Mouse (Mus musculus) forebrain, embryonic 11.5 days (tissue): Measurements from ENCODE around the gene Map3k4. TPM values are rescaled to one million over a fixed set of nuclear protein-coding genes. Genes with fewer than 3 reads are reported as not detected.

ENCODE experiments used
- ATAC-seq: fragments of 200-750 bp; cut with Nextera tagmentation; replicated peaks from 2 replicates; pipeline ENCODE4 v1.8.0; 2017; ENCODE audit warnings: moderate TSS enrichment; ENCODE audit not compliant: low FRiP score
- DNase-seq: peaks from one replicate; pipeline ENCODE4 v3.0.0-alpha.2; 2017; ENCODE audit warnings: low spot score
- H3K27ac ChIP-seq: fragments of 300-500 bp; sonication (generic); 2 replicates; pipeline ENCODE4 v1.5.1; 2014; ENCODE audit warnings: low read depth, low read length
- H3K27me3 ChIP-seq: fragments of 300-500 bp; sonication (generic); 2 replicates; pipeline ENCODE4 v1.6.1; 2014; ENCODE audit warnings: mild to moderate bottlenecking, low read length, mixed read lengths; ENCODE audit not compliant: control insufficient read depth, insufficient read depth
- H3K36me3 ChIP-seq: fragments of 300-500 bp; sonication (generic); 2 replicates; pipeline ENCODE4 v1.6.1; 2014; ENCODE audit warnings: mild to moderate bottlenecking, low read length, moderate library complexity, mixed read lengths; ENCODE audit not compliant: control insufficient read depth, insufficient read depth
- H3K4me1 ChIP-seq: fragments of 300-500 bp; sonication (generic); replicated peaks from 2 replicates; pipeline ENCODE4 v1.6.1; 2014; ENCODE audit warnings: low read length, mixed read lengths; ENCODE audit not compliant: control insufficient read depth, insufficient read depth
- H3K4me2 ChIP-seq: fragments of 300-500 bp; sonication (generic); 2 replicates; pipeline ENCODE4 v1.6.1; 2014; ENCODE audit warnings: low read depth, mild to moderate bottlenecking, low read length, moderate library complexity, mixed read lengths; ENCODE audit not compliant: severe bottlenecking
- H3K4me3 ChIP-seq: fragments of 300-500 bp; sonication (generic); 2 replicates; pipeline ENCODE4 v1.5.1; 2014; ENCODE audit warnings: low read depth, low read length
- H3K9ac ChIP-seq: fragments of 300-500 bp; sonication (generic); 2 replicates; pipeline ENCODE4 v1.6.1; 2014; ENCODE audit warnings: low read length
- H3K9me3 ChIP-seq: fragments of 300-500 bp; sonication (generic); 2 replicates; pipeline ENCODE4 v1.6.1; 2016; ENCODE audit warnings: low read length, mixed read lengths; ENCODE audit not compliant: control insufficient read depth
- WGBS: fragments of 180-500 bp; shearing (Covaris S2); extraction: QIAGEN DNeasy Blood & Tissue Kit; methylation state at CpG from one replicate; pipeline ENCODE4 v1.1.7; 2014; 5-methylcytosine and 5-hydroxymethylcytosine counted together
- polyA plus RNA-seq: library from polyadenylated mRNA; unstranded; fragments of >200 nt; fragmentation: Nextera tagmentation; extraction: Ambion mirVana; gene quantifications from 2 replicates; pipeline ENCODE4 v1.2.1, GENCODE M21; 2014

The Map3k4 gene
- polyA plus RNA-seq: 49.5 and 59.4 TPM in 2 replicates

- Histone ChIP-seq H3K4me1 (peaks cover 10% of the 10 kb centered on the region; the same call in 1 of the 2 replicates), H3K27ac (peak within 1 kb of the TSS; percentile 95), H3K4me3 (peak within 1 kb of the TSS; percentile 78), H3K9ac (peak within 1 kb of the TSS; percentile 91), H3K36me3 (no peaks in the 10 kb centered on the region), H3K27me3 (no peaks in the 10 kb centered on the region), H3K4me2 (peak within 1 kb of the TSS; percentile 83), H3K9me3 (no peaks in the 10 kb centered on the region)
- DNase-seq (peak; percentile 96), ATAC-seq (peak; percentile 95)
- under 1% methylated on average over 29 of the region's 39 CpGs for WGBS
These were observed at the start of gene Map3k4 for GRCm38 (mm10) chr17:12318663-12319201. Gene Map3k4 (minus strand): TSS chr17:12318796.

GRCm38 (mm10) chr17:12367373-12367930 lies 48.9 kb upstream of the Map3k4 start:
- Histone ChIP-seq H3K4me1 (0 out of 2 replicates have a peak, but pooled peaks cover 2% of the 10 kb centered on the region), H3K4me3 (no peak overlapping the region), H3K36me3 (no peaks in the 10 kb centered on the region), H3K27me3 (no peaks in the 10 kb centered on the region), H3K9ac (no peak overlapping the region), H3K4me2 (no peak overlapping the region), H3K9me3 (no peaks in the 10 kb centered on the region), H3K27ac (no peak overlapping the region)
- ATAC-seq: peak; percentile 72
- WGBS: 34% methylated on average over 5 of the region's 5 CpGs
- DNase-seq: peak; percentile 67

GRCm38 (mm10) chr17:12364426-12364735 lies 45.8 kb upstream of the Map3k4 start:
- Histone ChIP-seq H3K27me3 (no peaks in the 10 kb centered on the region), H3K4me1 (no peaks in the 10 kb centered on the region), H3K9me3 (no peaks in the 10 kb centered on the region), H3K9ac (no peak overlapping the region), H3K4me2 (no peak overlapping the region), H3K36me3 (no peaks in the 10 kb centered on the region), H3K4me3 (no peak overlapping the region), H3K27ac (no peak overlapping the region)
- ATAC-seq: no peak
- WGBS: 60% methylated on average over 8 of the region's 8 CpGs
- no peak for DNase-seq

GRCm38 (mm10) chr17:12363601-12364425 lies 45.2 kb upstream of the Map3k4 start:
- ATAC-seq (no peak), DNase-seq (no peak)
- Histone ChIP-seq H3K4me1 (no peaks in the 10 kb centered on the region), H3K27me3 (no peaks in the 10 kb centered on the region), H3K9ac (no peak overlapping the region), H3K27ac (no peak overlapping the region), H3K4me3 (no peak overlapping the region), H3K36me3 (no peaks in the 10 kb centered on the region), H3K9me3 (no peaks in the 10 kb centered on the region), H3K4me2 (no peak overlapping the region)
- 83% methylated on average over 11 of the region's 11 CpGs for WGBS

GRCm38 (mm10) chr17:12359876-12360275 lies 41.3 kb upstream of the Map3k4 start:
- no peaks in the 10 kb centered on the region for H3K27me3 ChIP-seq
- WGBS: 89% methylated on average over 15 of the region's 15 CpGs
- H3K36me3 ChIP-seq: no peaks in the 10 kb centered on the region
- no peaks in the 10 kb centered on the region for H3K4me1 ChIP-seq
- no peak for DNase-seq
- H3K9ac ChIP-seq: no peak overlapping the region
- H3K9me3 ChIP-seq: no peaks in the 10 kb centered on the region
- ATAC-seq: no peak
- no peak overlapping the region for H3K4me3 ChIP-seq
- H3K4me2 ChIP-seq: no peak overlapping the region
- H3K27ac ChIP-seq: no peak overlapping the region

GRCm38 (mm10) chr17:12352781-12353180 lies 34.2 kb upstream of the Map3k4 start:
- WGBS: 83% methylated on average over 1 of the region's 1 CpGs

GRCm38 (mm10) chr17:12351564-12351963 lies 33.0 kb upstream of the Map3k4 start:
- Histone ChIP-seq H3K27ac (no peak overlapping the region), H3K9ac (no peak overlapping the region), H3K4me1 (peaks cover 4% of the 10 kb centered on the region; the same call in 1 of the 2 replicates), H3K27me3 (no peaks in the 10 kb centered on the region), H3K4me3 (no peak overlapping the region), H3K4me2 (no peak overlapping the region), H3K9me3 (no peaks in the 10 kb centered on the region), H3K36me3 (no peaks in the 10 kb centered on the region)
- 87% methylated on average over 6 of the region's 6 CpGs for WGBS
- ATAC-seq (no peak), DNase-seq (no peak)

More at GRCm38 (mm10) chr17:12352781-12353180, 34.2 kb upstream of the Map3k4 start:
- Histone ChIP-seq H3K4me1 (peaks cover 4% of the 10 kb centered on the region; the same call in 1 of the 2 replicates), H3K4me2 (no peak overlapping the region), H3K4me3 (no peak overlapping the region), H3K9me3 (no peaks in the 10 kb centered on the region), H3K9ac (no peak overlapping the region), H3K27me3 (no peaks in the 10 kb centered on the region), H3K27ac (no peak overlapping the region), H3K36me3 (no peaks in the 10 kb centered on the region)
- DNase-seq (no peak), ATAC-seq (no peak)

- H3K9ac ChIP-seq: no peak overlapping the region
- 86% methylated on average over 1 of the region's 1 CpGs for WGBS
- no peaks in the 10 kb centered on the region for H3K9me3 ChIP-seq
- DNase-seq: no peak
- no peaks in the 10 kb centered on the region for H3K36me3 ChIP-seq
- H3K27ac ChIP-seq: no peak overlapping the region
- H3K27me3 ChIP-seq: no peaks in the 10 kb centered on the region
- no peaks in the 10 kb centered on the region for H3K4me1 ChIP-seq
- H3K4me3 ChIP-seq: no peak overlapping the region
- ATAC-seq: no peak
- H3K4me2 ChIP-seq: no peak overlapping the region
These were observed 28.9 kb upstream of the Map3k4 start for GRCm38 (mm10) chr17:12347462-12347861.
